In the genomic region with DNA sequence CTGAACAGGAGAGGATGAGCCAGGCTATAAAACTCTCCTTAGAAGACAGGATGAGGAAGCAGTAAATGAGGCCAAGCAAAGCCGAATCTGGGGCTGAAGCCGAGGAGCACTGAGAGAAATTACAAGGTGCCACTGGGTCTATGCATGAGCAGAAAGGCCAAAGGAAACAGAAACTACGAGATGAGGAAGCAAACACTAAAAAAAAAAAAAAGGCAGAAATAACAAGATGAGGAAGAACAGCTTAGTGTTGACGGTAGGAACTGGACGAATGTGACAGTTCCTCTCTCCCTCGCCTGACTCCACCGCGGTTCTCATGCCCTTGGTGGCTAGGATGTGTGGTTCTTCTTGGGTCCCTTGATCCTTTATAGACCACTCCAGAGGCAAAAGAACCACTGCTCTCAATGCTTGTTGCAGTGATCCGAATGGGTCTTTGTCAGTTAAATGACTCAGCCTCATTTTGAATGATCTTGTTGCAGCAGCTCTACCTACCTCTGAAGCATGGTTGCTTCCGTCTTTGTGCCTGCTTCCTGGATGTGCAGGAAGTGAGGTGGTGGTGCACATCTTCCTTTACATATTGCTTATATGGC, we compare ENCODE assay signal across 11 mouse cellular contexts. TPM values are rescaled to one million over a fixed set of nuclear protein-coding genes. Genes with fewer than 3 reads are reported as not detected.
DNase-seq lines count a peak whose midpoint lies in the region; ATAC-seq and TF ChIP-seq lines count a peak whose summit lies in the region.
"Had no signal": no experiment of that assay in that cellular context is flagged by ENCODE, and none has a peak within 500 bp of the region (broad histone marks: within the 10 kb centered on the region; RNA-seq: fewer than 3 reads in every experiment).

No protein-coding gene starts in this region.

- 0 out of 2 replicates have a peak overlapping the region, but pooled peaks have one; percentile 4 for H3K27ac ChIP-seq in liver, embryonic 12.5 days
- no peak overlapping the region for H3K27ac ChIP-seq in liver, embryonic 11.5 days (ENCODE audit: low read depth, low read length)
- H3K27ac ChIP-seq in bone marrow macrophage, adult 2 months (ENCODE audit: insufficient read depth, low read depth, low read length), result peak overlapping the region; percentile 89
- H3K27ac ChIP-seq in kidney, embryonic 15.5 days, result no peak overlapping the region
- H3K27ac ChIP-seq: limb, embryonic 13.5 days had no signal

- TF ChIP-seq CTCF in bone marrow macrophage, adult 2 months (IDR thresholded peaks at IDR 0.05; ENCODE audit: low read depth, low read length), result no peak

- no peak overlapping the region for H3K9ac ChIP-seq in liver, embryonic 12.5 days
- no peak overlapping the region for H3K9ac ChIP-seq in liver, embryonic 11.5 days (ENCODE audit: low read depth, low read length)
- H3K9ac ChIP-seq in kidney, embryonic 15.5 days, result no peak overlapping the region
- H3K9ac ChIP-seq: limb, embryonic 13.5 days had no signal

- ATAC-seq in liver, embryonic 12.5 days, result no peak
- ATAC-seq in liver, embryonic 11.5 days (replicated peaks; ENCODE audit: low FRiP score), result no peak
- ATAC-seq in megakaryocyte-erythroid progenitor cell, adult 5-6 weeks (replicated peaks; ENCODE audit: low FRiP score, low TSS enrichment, poor library complexity, severe bottlenecking), result peak; percentile 48; the same call in 1 of the 2 replicates
- no peak for ATAC-seq in kidney, embryonic 15.5 days (replicated peaks; ENCODE audit: low FRiP score)

- DNase-seq in liver, embryonic 11.5 days (ENCODE audit: low spot score), result no peak
- peak; percentile 45 for DNase-seq in thymus, postnatal 14 days
- no peak for DNase-seq in adrenal gland, adult 2 months
- DNase-seq in ovary, postnatal 36 days (ENCODE audit: low spot score), result no peak
- DNase-seq: cerebellum, adult 18-20 months; kidney, postnatal 25 days had no signal

- no peak overlapping the region for H3K4me3 ChIP-seq in liver, embryonic 12.5 days
- H3K4me3 ChIP-seq in liver, embryonic 11.5 days (ENCODE audit: low read depth, low read length), result no peak overlapping the region
- peak overlapping the region; percentile 41 for H3K4me3 ChIP-seq in bone marrow macrophage, adult 2 months (ENCODE audit: insufficient read depth, low read length)
- no peak overlapping the region for H3K4me3 ChIP-seq in kidney, embryonic 15.5 days (replicated peaks)
- H3K4me3 ChIP-seq: limb, embryonic 13.5 days had no signal

- 16% methylated on average over 10 of the region's 10 CpGs for WGBS in liver, embryonic 12.5 days (ENCODE audit: insufficient replicate concordance)
- WGBS in liver, embryonic 11.5 days, result 39% methylated on average over 10 of the region's 10 CpGs
- 48% methylated on average over 10 of the region's 10 CpGs for WGBS in kidney, embryonic 15.5 days

- TF ChIP-seq POLR2A in bone marrow macrophage, adult 2 months (IDR thresholded peaks at IDR 0.05; ENCODE audit: borderline replicate concordance, low read depth, low read length), result no peak

- H3K4me2 ChIP-seq in liver, embryonic 12.5 days, result no peak overlapping the region
- no peak overlapping the region for H3K4me2 ChIP-seq in liver, embryonic 11.5 days
- no peak overlapping the region for H3K4me2 ChIP-seq in kidney, embryonic 15.5 days
- H3K4me2 ChIP-seq: limb, embryonic 13.5 days had no signal

- H3K27me3 ChIP-seq in liver, embryonic 12.5 days (replicated peaks), result no peaks in the 10 kb centered on the region
- H3K27me3 ChIP-seq in liver, embryonic 11.5 days (replicated peaks; ENCODE audit: control insufficient read depth, insufficient read depth, low read length), result no peaks in the 10 kb centered on the region
- no peaks in the 10 kb centered on the region for H3K27me3 ChIP-seq in kidney, embryonic 15.5 days
- H3K27me3 ChIP-seq: limb, embryonic 13.5 days had no signal

- no peaks in the 10 kb centered on the region for H3K4me1 ChIP-seq in liver, embryonic 12.5 days
- no peaks in the 10 kb centered on the region for H3K4me1 ChIP-seq in liver, embryonic 11.5 days (replicated peaks; ENCODE audit: control insufficient read depth, insufficient read depth, low read length)
- peaks cover 34% of the 10 kb centered on the region for H3K4me1 ChIP-seq in bone marrow macrophage, adult 2 months (ENCODE audit: control insufficient read depth, insufficient read depth, low read length)
- no peaks in the 10 kb centered on the region for H3K4me1 ChIP-seq in kidney, embryonic 15.5 days
- H3K4me1 ChIP-seq: limb, embryonic 13.5 days had no signal

- no peaks in the 10 kb centered on the region for H3K36me3 ChIP-seq in liver, embryonic 12.5 days
- no peaks in the 10 kb centered on the region for H3K36me3 ChIP-seq in liver, embryonic 11.5 days (ENCODE audit: control insufficient read depth, insufficient read depth, low read length)
- no peaks in the 10 kb centered on the region for H3K36me3 ChIP-seq in kidney, embryonic 15.5 days
- H3K36me3 ChIP-seq: limb, embryonic 13.5 days had no signal

- H3K9me3 ChIP-seq in liver, embryonic 12.5 days (replicated peaks), result no peaks in the 10 kb centered on the region
- H3K9me3 ChIP-seq in liver, embryonic 11.5 days (ENCODE audit: control insufficient read depth, low read length), result no peaks in the 10 kb centered on the region
- H3K9me3 ChIP-seq in kidney, embryonic 15.5 days (replicated peaks), result no peaks in the 10 kb centered on the region
- H3K9me3 ChIP-seq: limb, embryonic 13.5 days had no signal

RNA-seq across cellular contexts. Expression of a gene that starts 34.2 kb away (rescaled TPM):
- 2.8 and 3.1 TPM in 2 replicates for polyA plus RNA-seq in liver, embryonic 12.5 days (2016; fragmentation: Nextera tagmentation; extraction: Ambion mirVana)
- polyA plus RNA-seq in liver, embryonic 11.5 days (2014; fragmentation: Nextera tagmentation; extraction: Ambion mirVana), result 4.3 and 6.0 TPM in 2 replicates
- 16.4 and 25.0 TPM in 2 replicates for polyA plus RNA-seq in bone marrow macrophage, adult 2 months (2012; ENCODE audit: insufficient read depth, insufficient read length, missing spikeins)
- total RNA-seq in megakaryocyte-erythroid progenitor cell, adult 5-6 weeks (2014; fragmentation: Nextera tagmentation), result 15.9 and 22.3 TPM in 2 replicates
- 39.8 and 39.9 TPM in 2 replicates for total RNA-seq in megakaryocyte-erythroid progenitor cell, adult 5-6 weeks (2017)
- 10 to 100 TPM; 19.3 to 22.1 TPM for total RNA-seq in adrenal gland, adult 2 months (2021)
- polyA plus RNA-seq in adrenal gland, adult 2 months (2012; rRNA removed), result 1.7 and 2.4 TPM in 2 replicates
- 6.8 and 7.9 TPM in 2 replicates for polyA plus RNA-seq in kidney, embryonic 15.5 days (2015; fragmentation: Nextera tagmentation; extraction: Ambion mirVana)

Comparison
In these comparisons a context has a peak if more than half of its experiments do, and no peak if none do; other contexts are left out.
1. H3K27ac ChIP-seq: peak in liver, embryonic 12.5 days (single experiment) and bone marrow macrophage, adult 2 months (single experiment); none in liver, embryonic 11.5 days (single experiment) and kidney, embryonic 15.5 days (single experiment).